Mouse (Mus musculus): ENCODE results near the gene Cldn34c2.
"Not testable (repeated sequence)": the region's sequence is repeated elsewhere in the genome, so short reads cannot be mapped to it uniquely, and the experiment has no call there.

- not testable (repeated sequence) for TF ChIP-seq POLR2A (IDR thresholded peaks at IDR 0.05; ENCODE audit: low read depth, low read length); CTCF (IDR thresholded peaks at IDR 0.05; ENCODE audit: extremely low read depth, insufficient read depth, insufficient read length, insufficient replicate concordance)
Measured at GRCm38 (mm10) chrX:123551378-123551777, 30.1 kb upstream of the Cldn34c2 start.
